Mouse (Mus musculus) liver, adult (tissue): ENCODE measurements around the gene Ephb2.

Experiments used
- GATA4 ChIP-seq: IDR thresholded peaks from 2 replicates; pipeline ENCODE4 v1.6.1; 2014; ENCODE audit warnings: mild to moderate bottlenecking, low read length; ENCODE audit not compliant: insufficient replicate concordance

Ephb2 gene

DNA sequence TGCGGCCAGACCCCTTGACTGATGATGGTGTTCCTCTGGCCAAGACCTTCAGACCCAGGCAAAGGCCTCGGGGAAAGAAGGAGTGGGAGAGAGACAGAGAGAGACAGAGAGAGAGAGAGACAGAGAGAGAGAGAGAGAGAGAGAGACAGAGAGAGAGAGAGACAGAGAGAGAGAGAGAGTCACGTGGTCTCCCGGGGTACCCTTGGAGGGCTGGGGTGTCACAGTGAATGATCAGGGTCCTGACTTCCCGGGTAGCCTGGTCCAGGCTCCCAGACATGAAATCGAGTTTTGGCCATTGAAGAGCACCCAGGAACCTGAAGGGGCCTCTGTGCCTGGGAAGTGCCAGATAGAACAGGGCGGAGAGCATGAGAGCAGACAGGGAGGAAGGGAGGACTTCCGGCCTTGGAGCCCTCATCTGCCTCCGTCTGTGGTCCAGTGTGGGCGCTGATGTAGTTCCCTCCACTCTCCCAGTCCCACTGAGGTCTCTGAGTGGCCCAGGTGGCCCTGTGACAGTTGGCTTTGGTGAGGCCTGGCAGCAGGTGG, 182.0 kb downstream of the Ephb2 start:
- no peak for TF ChIP-seq GATA4

DNA sequence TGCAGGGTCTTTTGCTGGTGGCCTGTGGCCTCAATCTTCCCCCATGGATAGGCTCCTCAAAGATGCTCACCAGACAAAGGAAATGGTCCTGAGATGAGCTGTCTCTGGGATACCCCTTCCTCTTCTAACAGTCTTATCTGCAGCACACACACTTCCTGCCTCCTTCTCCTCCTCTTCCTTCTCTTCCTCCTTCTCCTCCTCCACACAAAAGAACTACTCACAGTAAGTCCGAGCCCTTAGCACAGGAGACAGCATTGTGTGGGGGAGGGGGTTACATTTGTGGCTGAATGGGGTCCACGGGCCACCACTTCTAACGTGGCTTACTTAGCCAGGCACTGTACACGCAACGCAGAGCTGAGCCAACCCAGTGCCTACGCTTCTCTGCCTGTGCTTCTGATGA, 182.8 kb downstream of the Ephb2 start:
- no peak for TF ChIP-seq GATA4

GRCm38 (mm10) chr4:136652528-136652910, 183.3 kb downstream of the Ephb2 start:
- TF ChIP-seq GATA4, result no peak

DNA sequence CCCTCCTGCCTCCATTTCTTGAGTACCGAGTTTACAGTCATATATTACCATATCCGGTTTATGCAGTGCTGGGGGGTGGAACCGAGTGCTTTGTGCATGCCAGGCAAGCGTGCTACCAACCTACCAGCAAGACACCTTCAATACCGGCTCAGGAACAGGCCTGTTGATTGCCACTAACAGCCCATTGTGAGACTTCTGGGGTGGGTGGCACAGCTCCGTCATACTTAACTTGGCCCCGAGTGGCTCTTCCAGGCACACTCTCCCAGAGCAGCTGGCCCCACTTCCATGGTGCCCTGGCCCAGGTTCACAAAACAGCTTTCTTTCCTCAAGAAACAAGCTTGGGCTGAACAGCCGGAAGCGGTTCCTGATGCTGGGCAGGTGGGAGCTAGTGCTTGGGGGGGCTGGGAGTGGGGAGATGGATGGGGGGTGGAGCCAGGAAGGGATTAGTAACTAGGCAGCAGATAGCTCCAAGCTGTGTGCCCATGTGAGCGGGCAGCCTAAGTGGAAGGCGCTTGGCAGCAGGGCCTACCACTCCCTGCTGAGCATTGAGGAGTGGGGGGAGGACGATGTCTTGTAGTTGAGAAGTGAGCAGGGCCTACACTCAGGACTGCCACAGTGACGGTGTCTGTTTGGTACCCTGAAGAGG, 183.8 kb downstream of the Ephb2 start:
- no peak for TF ChIP-seq GATA4

DNA sequence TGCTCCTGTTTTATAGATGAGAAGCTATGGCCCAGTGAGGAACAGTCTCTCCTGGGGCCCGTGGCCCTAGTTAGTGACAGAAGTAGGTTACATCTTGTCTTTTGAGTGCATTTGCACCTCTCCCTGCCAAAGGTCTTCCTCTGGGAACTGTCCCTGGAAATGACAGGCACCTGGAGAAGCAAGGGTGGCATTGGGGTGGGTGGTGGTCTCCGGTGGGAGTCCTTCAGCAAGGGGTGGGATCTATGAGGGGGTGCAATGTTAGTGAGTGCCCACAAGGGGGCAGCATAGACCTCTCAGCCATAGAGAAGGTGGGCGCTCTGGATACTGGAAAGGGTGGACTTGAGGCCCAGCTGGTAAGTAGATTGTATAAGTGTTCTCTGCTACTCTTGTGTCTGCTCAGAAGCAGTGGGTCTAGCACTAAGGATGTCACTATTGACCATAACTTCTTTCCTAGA, 184.4 kb downstream of the Ephb2 start:
- no peak for TF ChIP-seq GATA4

GRCm38 (mm10) chr4:136650261-136650660, 185.5 kb downstream of the Ephb2 start:
- TF ChIP-seq GATA4, result no peak

DNA sequence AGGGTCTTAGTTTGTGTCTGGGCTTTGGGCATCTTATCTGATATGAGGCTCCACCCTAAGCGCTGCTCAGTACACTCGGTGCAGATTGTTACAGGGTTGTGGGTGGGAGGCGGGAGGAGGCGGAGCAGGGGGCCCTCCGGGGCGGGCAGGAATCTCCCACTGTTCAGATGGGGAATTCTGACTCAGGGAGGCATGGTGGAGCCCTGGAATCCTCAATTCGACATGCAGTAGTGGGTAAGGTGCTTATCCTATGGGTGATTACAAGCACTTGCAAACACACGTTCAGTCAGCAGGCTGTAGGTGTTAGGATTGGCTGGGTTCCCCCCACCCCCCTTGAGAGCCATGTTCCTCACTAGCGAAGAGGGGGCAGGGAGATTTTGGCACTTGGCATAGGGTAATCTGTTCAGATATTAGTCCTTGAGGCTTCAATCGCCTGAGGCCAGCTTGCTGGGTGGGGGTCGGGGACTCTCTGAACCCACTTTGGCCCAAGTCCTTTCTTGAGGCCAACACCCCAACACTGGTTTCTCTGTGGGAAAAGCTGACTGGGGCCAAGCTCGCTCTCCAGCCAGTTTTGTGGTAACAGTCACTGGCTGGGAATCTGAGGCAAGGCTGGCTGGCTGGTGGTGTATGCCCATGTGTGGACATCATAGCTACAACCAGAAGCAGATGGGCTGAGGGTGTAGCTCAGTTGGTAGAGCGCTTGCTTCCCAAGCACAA, 186.2 kb downstream of the Ephb2 start:
- TF ChIP-seq GATA4, result no peak

DNA sequence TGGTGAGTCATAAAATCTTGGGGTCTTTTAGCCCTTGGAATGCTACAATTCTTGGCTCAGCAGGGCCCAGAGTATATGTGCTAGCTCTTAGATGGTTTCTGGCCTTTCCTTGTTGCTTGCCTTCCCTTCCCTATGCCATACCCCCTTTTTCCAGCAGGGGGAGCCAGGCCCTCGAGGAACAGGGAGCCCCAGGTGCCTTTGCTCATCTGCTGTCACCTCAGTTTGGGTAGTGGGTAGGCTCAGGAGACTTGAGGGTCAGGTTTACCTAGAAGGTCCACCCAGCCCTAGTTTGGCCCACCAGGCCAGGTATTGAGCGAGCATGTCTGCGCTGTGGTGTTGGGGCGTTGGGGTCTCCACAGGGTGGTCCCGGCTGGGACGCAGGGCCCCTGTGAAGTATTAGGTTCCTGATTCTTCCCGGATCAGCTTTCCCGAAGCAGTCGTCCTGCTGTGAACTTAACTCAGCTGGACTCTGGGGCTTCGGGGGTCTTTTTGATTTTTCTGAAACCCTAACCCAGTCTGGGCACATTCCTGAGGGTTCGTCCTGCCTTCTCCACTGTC, 186.8 kb downstream of the Ephb2 start:
- no peak for TF ChIP-seq GATA4

- TF ChIP-seq GATA4, result no peak
These were observed 196.9 kb downstream of the Ephb2 start for GRCm38 (mm10) chr4:136638890-136639289.

DNA sequence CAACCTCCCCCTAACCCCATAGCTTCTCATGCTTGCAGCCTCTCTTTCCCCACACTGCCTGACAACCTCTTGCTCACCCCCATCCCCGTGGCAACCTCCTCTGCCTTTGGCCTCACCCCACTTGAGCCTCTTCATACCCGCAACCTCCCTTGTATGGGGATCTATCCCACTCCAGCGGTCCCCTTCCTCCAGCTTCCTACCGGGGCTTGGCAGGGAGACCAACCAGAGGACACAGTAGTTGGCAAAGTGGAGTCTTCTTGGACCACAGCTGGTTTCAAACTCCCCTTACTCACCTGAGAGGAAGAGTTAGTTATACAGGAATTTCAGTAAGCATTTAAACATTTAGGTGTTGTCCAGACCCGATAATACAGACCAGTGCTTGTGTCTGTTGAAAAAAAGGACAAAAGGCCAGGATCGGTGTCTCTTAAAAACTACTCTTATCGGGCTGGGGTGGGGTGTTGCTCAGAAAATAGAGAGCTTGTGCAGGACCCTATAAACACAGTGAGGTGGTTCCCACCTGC, 197.5 kb downstream of the Ephb2 start:
- TF ChIP-seq GATA4, result no peak

- TF ChIP-seq GATA4, result no peak
These were observed 198.1 kb downstream of the Ephb2 start for GRCm38 (mm10) chr4:136637563-136638229.

GRCm38 (mm10) chr4:136636983-136637562, 198.7 kb downstream of the Ephb2 start:
- TF ChIP-seq GATA4, result no peak

DNA sequence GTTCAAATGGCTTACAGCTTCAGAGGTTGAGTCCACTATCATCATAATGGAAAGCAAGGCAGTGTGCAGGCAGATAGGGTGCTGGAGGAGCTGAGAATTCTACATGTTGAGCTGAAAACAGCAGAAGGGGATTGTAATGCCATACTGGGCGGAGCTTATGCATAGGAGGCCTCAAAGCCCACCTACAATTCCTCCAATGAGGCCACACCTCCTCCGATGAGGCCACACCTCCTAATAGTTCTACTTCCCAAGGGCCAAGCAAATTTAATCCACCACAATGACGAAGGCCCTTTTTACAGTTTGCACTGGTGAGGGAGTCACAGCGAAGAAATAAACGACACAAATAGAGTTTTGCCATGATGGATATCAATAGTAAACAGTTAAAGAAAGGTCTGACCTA, 199.3 kb downstream of the Ephb2 start:
- TF ChIP-seq GATA4, result no peak

GRCm38 (mm10) chr4:136635995-136636394, 199.8 kb downstream of the Ephb2 start:
- no peak for TF ChIP-seq GATA4
